Mouse (Mus musculus) midbrain, embryonic 15.5 days (tissue): ENCODE measurements around the gene Lpp. TPM values are rescaled to one million over a fixed set of nuclear protein-coding genes. Genes with fewer than 3 reads are reported as not detected.

Experiments
- ATAC-seq: fragments of 200-750 bp; cut with Nextera tagmentation; replicated peaks from 2 replicates; pipeline ENCODE4 v1.8.0; 2017; ENCODE audit warnings: moderate TSS enrichment
- H3K27ac ChIP-seq: fragments of 300-500 bp; sonication (generic); 2 replicates; pipeline ENCODE4 v1.5.1; 2015; ENCODE audit warnings: mild to moderate bottlenecking, inconsistent platforms
- H3K27me3 ChIP-seq: fragments of 300-500 bp; sonication (generic); replicated peaks from 2 replicates; pipeline ENCODE4 v1.6.1; 2015; ENCODE audit warnings: inconsistent platforms
- H3K36me3 ChIP-seq: fragments of 300-500 bp; sonication (generic); replicated peaks from 2 replicates; pipeline ENCODE4 v1.6.1; 2015; ENCODE audit warnings: inconsistent platforms
- H3K4me1 ChIP-seq: fragments of 300-500 bp; sonication (generic); 2 replicates; pipeline ENCODE4 v1.6.1; 2015; ENCODE audit warnings: inconsistent platforms
- H3K4me2 ChIP-seq: fragments of 300-500 bp; sonication (generic); 2 replicates; pipeline ENCODE4 v1.6.1; 2015; ENCODE audit warnings: inconsistent platforms, mild to moderate bottlenecking, moderate library complexity
- H3K4me3 ChIP-seq: fragments of 300-500 bp; sonication (generic); 2 replicates; pipeline ENCODE4 v1.5.1; 2015; ENCODE audit warnings: mild to moderate bottlenecking, inconsistent platforms
- H3K9ac ChIP-seq: fragments of 300-500 bp; sonication (generic); 2 replicates; pipeline ENCODE4 v1.6.1; 2015; ENCODE audit warnings: mild to moderate bottlenecking, inconsistent platforms
- H3K9me3 ChIP-seq: fragments of 300-500 bp; sonication (generic); 2 replicates; pipeline ENCODE4 v1.6.1; 2016; ENCODE audit warnings: inconsistent platforms
- WGBS: fragments of 180-500 bp; shearing (Covaris S2); methylation state at CpG from one replicate; pipeline ENCODE4 v1.1.7; 2015; ENCODE audit warnings: mixed read lengths; 5-methylcytosine and 5-hydroxymethylcytosine counted together
- polyA plus RNA-seq: library from polyadenylated mRNA; unstranded; fragments of >200 nt; fragmentation: Nextera tagmentation; extraction: Ambion mirVana; gene quantifications from 2 replicates; pipeline ENCODE4 v1.2.1, GENCODE M21; 2015

Gene Lpp
- polyA plus RNA-seq, 1 experiment from 2014 or later = 10.4 TPM

- Histone ChIP-seq H3K4me3 (no peak overlapping the region), H3K4me2 (no peak overlapping the region), H3K36me3 (no peaks in the 10 kb centered on the region), H3K9ac (no peak overlapping the region), H3K27me3 (no peaks in the 10 kb centered on the region), H3K4me1 (no peaks in the 10 kb centered on the region), H3K9me3 (no peaks in the 10 kb centered on the region), H3K27ac (no peak overlapping the region)
- WGBS = 82% methylated on average over 5 of the region's 5 CpGs
- ATAC-seq = no peak
Measured at GRCm38 (mm10) chr16:24464436-24464835, 71.1 kb downstream of the Lpp start.

GRCm38 (mm10) chr16:24465633-24466032 is 72.3 kb downstream of the Lpp start:
- Histone ChIP-seq H3K27me3 (no peaks in the 10 kb centered on the region), H3K4me1 (no peaks in the 10 kb centered on the region), H3K36me3 (no peaks in the 10 kb centered on the region), H3K4me3 (no peak overlapping the region), H3K9ac (no peak overlapping the region), H3K9me3 (no peaks in the 10 kb centered on the region), H3K27ac (no peak overlapping the region), H3K4me2 (no peak overlapping the region)
- ATAC-seq = no peak
- 90% methylated on average over 5 of the region's 5 CpGs for WGBS

- no peaks in the 10 kb centered on the region for H3K27me3 ChIP-seq
- no peak for ATAC-seq
- no peaks in the 10 kb centered on the region for H3K9me3 ChIP-seq
- no peak overlapping the region for H3K27ac ChIP-seq
- no peak overlapping the region for H3K4me2 ChIP-seq
- H3K4me3 ChIP-seq = no peak overlapping the region
- WGBS = 89% methylated on average over 17 of the region's 17 CpGs
- no peaks in the 10 kb centered on the region for H3K36me3 ChIP-seq
- H3K4me1 ChIP-seq = no peaks in the 10 kb centered on the region
- no peak overlapping the region for H3K9ac ChIP-seq
Measured at GRCm38 (mm10) chr16:24467544-24468290, 74.4 kb downstream of the Lpp start.

DNA sequence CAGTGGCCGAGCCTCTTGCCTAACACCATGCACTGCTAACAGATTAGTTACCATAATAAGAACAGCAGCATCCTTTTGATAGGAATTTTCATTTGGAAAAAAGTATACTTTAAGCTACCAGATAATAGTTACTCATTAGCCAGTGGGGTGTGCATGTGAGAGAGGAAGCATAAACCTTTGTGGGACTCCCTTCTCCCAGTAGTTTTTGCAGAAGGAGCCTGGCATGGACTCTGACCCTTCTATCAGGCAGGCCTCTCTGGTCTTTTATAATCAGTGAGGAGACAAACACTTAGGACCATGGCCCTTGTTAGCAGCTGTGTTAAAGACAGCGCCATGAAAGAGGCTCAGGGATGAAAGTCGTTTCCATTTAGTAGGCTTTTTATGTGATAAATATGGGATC is 76.0 kb downstream of the Lpp start:
- H3K9ac ChIP-seq = no peak overlapping the region
- no peaks in the 10 kb centered on the region for H3K27me3 ChIP-seq
- no peak overlapping the region for H3K4me3 ChIP-seq
- ATAC-seq = no peak
- no peaks in the 10 kb centered on the region for H3K4me1 ChIP-seq
- H3K36me3 ChIP-seq = no peaks in the 10 kb centered on the region
- no peak overlapping the region for H3K27ac ChIP-seq
- no peak overlapping the region for H3K4me2 ChIP-seq
- 68% methylated on average over 3 of the region's 3 CpGs for WGBS
- H3K9me3 ChIP-seq = no peaks in the 10 kb centered on the region

GRCm38 (mm10) chr16:24470601-24471000 is 77.3 kb downstream of the Lpp start:
- H3K9me3 ChIP-seq = no peaks in the 10 kb centered on the region
- H3K9ac ChIP-seq = no peak overlapping the region
- no peaks in the 10 kb centered on the region for H3K36me3 ChIP-seq
- H3K4me1 ChIP-seq = no peaks in the 10 kb centered on the region
- no peak overlapping the region for H3K4me3 ChIP-seq
- no peak overlapping the region for H3K4me2 ChIP-seq
- H3K27ac ChIP-seq = no peak overlapping the region
- 77% methylated on average over 1 of the region's 1 CpGs for WGBS
- no peaks in the 10 kb centered on the region for H3K27me3 ChIP-seq
- ATAC-seq = no peak

DNA sequence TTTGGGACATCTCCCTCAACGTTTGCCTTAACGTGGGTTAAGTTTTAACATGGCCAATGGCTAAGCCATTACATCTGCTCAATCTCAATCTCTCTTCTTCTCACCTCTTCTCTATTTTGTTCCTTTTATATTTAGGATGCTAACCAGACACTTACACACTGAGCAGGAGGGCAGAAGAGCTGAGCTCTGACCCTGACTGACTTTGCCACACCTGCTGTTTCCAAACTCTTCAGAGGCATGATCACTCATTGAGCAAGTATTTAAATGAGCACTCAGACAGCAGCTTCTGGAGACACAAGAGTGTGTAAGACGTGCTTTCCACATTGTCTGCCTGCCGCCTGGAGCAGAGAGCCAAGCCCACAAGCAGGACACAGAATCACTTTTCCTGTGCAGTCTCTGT is 77.7 kb downstream of the Lpp start:
- H3K36me3 ChIP-seq = no peaks in the 10 kb centered on the region
- 81% methylated on average over 4 of the region's 4 CpGs for WGBS

GRCm38 (mm10) chr16:24471801-24472200 is 78.5 kb downstream of the Lpp start:
- H3K27ac ChIP-seq = no peak overlapping the region
- 68% methylated on average over 1 of the region's 1 CpGs for WGBS
- no peaks in the 10 kb centered on the region for H3K9me3 ChIP-seq
- no peak for ATAC-seq
- H3K4me3 ChIP-seq = no peak overlapping the region
- no peaks in the 10 kb centered on the region for H3K27me3 ChIP-seq
- H3K9ac ChIP-seq = no peak overlapping the region
- no peaks in the 10 kb centered on the region for H3K36me3 ChIP-seq
- no peaks in the 10 kb centered on the region for H3K4me1 ChIP-seq
- no peak overlapping the region for H3K4me2 ChIP-seq

More for the DNA sequence above, 77.7 kb downstream of the Lpp start:
- Histone ChIP-seq H3K4me2 (no peak overlapping the region), H3K9me3 (no peaks in the 10 kb centered on the region), H3K4me1 (no peaks in the 10 kb centered on the region), H3K27ac (no peak overlapping the region), H3K27me3 (no peaks in the 10 kb centered on the region), H3K4me3 (no peak overlapping the region), H3K9ac (no peak overlapping the region)
- no peak for ATAC-seq

GRCm38 (mm10) chr16:24473966-24474365 is 80.7 kb downstream of the Lpp start:
- Histone ChIP-seq H3K27ac (no peak overlapping the region), H3K4me3 (no peak overlapping the region), H3K36me3 (no peaks in the 10 kb centered on the region), H3K9ac (no peak overlapping the region), H3K9me3 (no peaks in the 10 kb centered on the region), H3K4me1 (no peaks in the 10 kb centered on the region), H3K4me2 (no peak overlapping the region), H3K27me3 (no peaks in the 10 kb centered on the region)
- no peak for ATAC-seq
- 82% methylated on average over 3 of the region's 3 CpGs for WGBS

DNA sequence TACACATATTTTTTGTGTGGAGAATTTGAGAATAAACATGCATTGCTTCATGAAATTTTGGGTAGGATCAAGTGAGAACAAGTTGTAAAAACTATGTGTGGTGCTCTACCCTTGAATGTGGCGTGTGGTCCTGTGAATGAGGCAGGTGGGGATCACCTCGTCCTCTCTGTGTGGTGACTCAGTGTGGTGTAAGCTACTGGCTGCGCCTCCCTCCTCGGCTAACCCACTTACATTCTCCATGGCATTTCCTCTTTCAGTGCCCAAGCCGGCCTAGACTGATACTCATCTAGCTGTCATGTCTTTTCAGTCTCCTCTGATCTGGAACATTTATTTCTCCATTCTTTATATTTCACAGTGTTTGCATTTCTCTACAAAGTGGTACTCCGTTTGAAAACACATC is 81.5 kb downstream of the Lpp start:
- Histone ChIP-seq H3K4me1 (no peaks in the 10 kb centered on the region), H3K36me3 (no peaks in the 10 kb centered on the region), H3K4me3 (no peak overlapping the region), H3K27me3 (no peaks in the 10 kb centered on the region), H3K9ac (no peak overlapping the region), H3K9me3 (no peaks in the 10 kb centered on the region), H3K27ac (no peak overlapping the region), H3K4me2 (no peak overlapping the region)
- 77% methylated on average over 6 of the region's 6 CpGs for WGBS
- ATAC-seq = no peak

DNA sequence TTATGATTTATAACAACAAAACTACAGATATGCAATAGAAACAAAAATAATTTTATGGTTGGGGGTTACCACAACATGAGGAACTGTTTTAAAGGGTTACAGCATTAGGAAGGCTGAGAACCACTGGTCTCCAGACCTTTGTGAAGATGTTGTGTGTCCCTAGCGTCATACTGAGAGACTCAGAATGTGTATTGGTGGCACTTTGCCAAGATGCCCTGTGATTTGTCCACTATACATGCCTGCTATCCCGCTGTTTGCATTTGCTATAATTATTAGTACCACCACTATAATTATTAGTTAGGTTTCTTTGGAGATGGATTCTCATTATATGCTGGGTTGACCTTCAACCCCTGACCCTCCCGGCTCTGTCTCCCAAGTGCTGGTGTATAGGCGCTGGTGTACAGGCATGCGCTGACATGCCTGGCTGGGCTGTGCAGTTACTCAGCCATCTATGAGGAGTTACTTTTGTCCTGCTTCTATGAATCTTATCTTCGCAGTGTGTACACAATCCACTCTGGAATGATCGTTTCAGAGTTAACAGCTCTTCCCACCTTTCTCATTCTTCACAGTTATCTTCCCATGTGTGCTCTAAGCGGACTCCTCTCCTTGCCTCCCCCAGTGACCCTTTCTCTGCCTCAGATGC is 82.1 kb downstream of the Lpp start:
- no peak overlapping the region for H3K4me2 ChIP-seq
- no peak; the same call in 1 of the 2 replicates for ATAC-seq
- H3K9me3 ChIP-seq = no peaks in the 10 kb centered on the region
- no peaks in the 10 kb centered on the region for H3K27me3 ChIP-seq
- H3K4me3 ChIP-seq = no peak overlapping the region
- H3K9ac ChIP-seq = no peak overlapping the region
- WGBS = 74% methylated on average over 8 of the region's 8 CpGs
- no peaks in the 10 kb centered on the region for H3K36me3 ChIP-seq
- no peaks in the 10 kb centered on the region for H3K4me1 ChIP-seq
- no peak overlapping the region for H3K27ac ChIP-seq

- H3K4me1 ChIP-seq = no peaks in the 10 kb centered on the region
- no peak overlapping the region for H3K27ac ChIP-seq
- H3K9ac ChIP-seq = no peak overlapping the region
- H3K36me3 ChIP-seq = no peaks in the 10 kb centered on the region
- H3K4me3 ChIP-seq = no peak overlapping the region
- 42% methylated on average over 3 of the region's 3 CpGs for WGBS
- no peaks in the 10 kb centered on the region for H3K9me3 ChIP-seq
- no peak for ATAC-seq
- H3K27me3 ChIP-seq = no peaks in the 10 kb centered on the region
- no peak overlapping the region for H3K4me2 ChIP-seq
Measured at GRCm38 (mm10) chr16:24476911-24477401, 83.6 kb downstream of the Lpp start.

DNA sequence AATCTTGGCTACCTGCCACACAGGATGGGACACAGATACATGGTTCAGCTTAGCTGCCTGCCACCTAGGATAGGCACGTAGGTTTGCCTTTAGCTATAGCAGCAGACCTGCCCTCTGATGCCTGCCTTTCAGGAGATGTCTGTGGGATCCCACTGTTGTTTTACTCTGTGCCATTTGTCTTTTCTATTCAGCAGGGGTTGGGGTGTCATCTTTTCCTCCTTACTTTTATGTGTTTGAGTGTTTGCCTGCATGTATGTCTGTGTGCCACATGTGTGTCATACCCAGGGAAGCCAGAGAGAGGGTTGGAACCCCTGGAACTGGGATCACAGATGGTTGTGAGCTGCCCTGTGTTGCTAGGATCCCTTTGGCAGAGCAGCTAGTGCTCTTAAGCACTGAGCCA is 84.7 kb downstream of the Lpp start:
- H3K27ac ChIP-seq = no peak overlapping the region
- H3K4me2 ChIP-seq = no peak overlapping the region
- no peaks in the 10 kb centered on the region for H3K27me3 ChIP-seq
- H3K4me1 ChIP-seq = no peaks in the 10 kb centered on the region
- no peak overlapping the region for H3K9ac ChIP-seq
- H3K9me3 ChIP-seq = no peaks in the 10 kb centered on the region
- H3K4me3 ChIP-seq = no peak overlapping the region
- WGBS = 82% methylated on average over 1 of the region's 1 CpGs
- no peak for ATAC-seq
- no peaks in the 10 kb centered on the region for H3K36me3 ChIP-seq

DNA sequence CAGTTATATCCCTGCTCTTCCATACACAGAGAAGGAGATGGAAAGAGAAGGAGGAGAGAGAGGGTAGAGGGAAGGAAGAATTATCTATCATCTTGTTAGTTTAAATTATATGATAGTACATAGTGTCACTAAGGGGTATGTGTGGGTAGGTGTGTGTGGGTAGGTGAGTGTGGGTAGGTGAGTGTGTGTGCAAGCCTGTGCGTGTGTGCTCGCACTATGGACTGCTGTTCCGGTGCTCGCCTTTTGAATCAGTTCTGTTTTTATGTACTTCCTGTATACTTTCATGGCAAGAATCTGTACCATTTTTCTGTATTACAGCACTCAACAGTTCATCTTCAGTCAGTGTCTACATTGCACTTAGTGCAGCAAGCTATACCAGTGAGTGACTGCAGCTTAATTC is 85.5 kb downstream of the Lpp start:
- Histone ChIP-seq H3K9me3 (no peaks in the 10 kb centered on the region), H3K4me3 (no peak overlapping the region), H3K4me2 (no peak overlapping the region), H3K27me3 (no peaks in the 10 kb centered on the region), H3K9ac (no peak overlapping the region), H3K27ac (no peak overlapping the region), H3K4me1 (no peaks in the 10 kb centered on the region), H3K36me3 (no peaks in the 10 kb centered on the region)
- ATAC-seq = no peak
- WGBS = 97% methylated on average over 4 of the region's 4 CpGs
